Mouse (Mus musculus): Measurements from ENCODE around the gene Fry.

DNA sequence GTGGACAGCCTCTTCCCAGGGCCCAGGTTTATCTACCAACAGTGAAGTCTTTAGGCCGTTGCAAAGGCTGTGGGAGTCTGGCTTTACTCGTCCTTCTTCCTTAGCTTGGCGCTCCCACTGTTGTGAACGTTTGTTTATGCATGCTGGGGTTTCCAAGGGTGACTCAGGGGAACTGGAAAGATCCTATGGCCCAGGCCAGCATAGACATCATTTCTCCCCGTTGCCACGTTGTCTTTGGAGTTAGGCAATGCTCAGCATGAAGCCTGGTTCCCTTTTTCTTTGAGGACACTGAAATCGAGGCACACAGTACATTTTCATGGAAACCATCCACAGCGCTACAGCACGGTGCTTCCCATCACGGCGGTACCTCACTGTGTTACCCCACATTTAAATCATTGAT lies 97.6 kb downstream of the Fry start:
- TF ChIP-seq CTCF (IDR thresholded peaks at IDR 0.05; ENCODE audit: low read depth, low read length) (no peak), POLR2A (IDR thresholded peaks at IDR 0.05; ENCODE audit: borderline replicate concordance, low read depth, low read length) (no peak)

Data from bone marrow macrophage, adult 2 months (primary cell).